Mouse (Mus musculus): ENCODE results near the gene Arrb1. TPM values are rescaled to one million over a fixed set of nuclear protein-coding genes. Genes with fewer than 3 reads are reported as not detected.

Arrb1 gene
- polyA plus RNA-seq, 1 experiment from 2014 or later, result 5.3 TPM

DNA sequence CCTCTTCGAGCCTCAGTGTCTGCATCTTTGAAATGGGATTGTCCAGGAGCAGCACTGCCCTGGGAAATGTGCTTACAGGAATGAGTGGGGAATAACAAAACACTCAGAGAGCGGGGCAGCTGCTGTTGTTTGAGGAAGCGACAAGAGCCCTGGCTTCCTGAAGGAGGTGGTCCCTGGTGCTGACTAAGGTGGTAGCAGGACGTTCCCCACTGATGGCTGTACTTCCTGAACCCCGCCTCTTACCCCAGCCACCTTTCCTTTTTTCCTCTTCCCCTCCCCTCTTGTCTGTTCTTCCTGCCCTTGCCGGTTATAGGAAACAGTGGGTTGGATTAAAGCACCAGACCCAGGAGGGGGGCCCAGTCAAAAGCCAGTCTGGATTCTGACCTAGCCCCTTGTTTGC, 45.0 kb downstream of the Arrb1 start:
- Histone ChIP-seq H3K4me2 (ENCODE audit: low read depth) (no peak overlapping the region; the same call in 1 of the 2 replicates), H3K9me3 (ENCODE audit: control insufficient read depth, low read length) (no peaks in the 10 kb centered on the region), H3K4me3 (ENCODE audit: low read depth, low read length) (no peak overlapping the region), H3K4me1 (ENCODE audit: control insufficient read depth, insufficient read depth, low read length) (peaks cover 13% of the 10 kb centered on the region), H3K36me3 (ENCODE audit: control insufficient read depth, insufficient read depth, low read length) (peaks cover under 1% of the 10 kb centered on the region; the same call in 1 of the 2 replicates), H3K9ac (ENCODE audit: low read length) (no peak overlapping the region), H3K27ac (ENCODE audit: low read depth, low read length) (no peak overlapping the region), H3K27me3 (ENCODE audit: control insufficient read depth, insufficient read depth, low read length) (no peaks in the 10 kb centered on the region)
- ATAC-seq (ENCODE audit: insufficient read depth, low FRiP score, low TSS enrichment) (no peak), DNase-seq (ENCODE audit: low spot score) (no peak)
- 42% methylated on average over 6 of the region's 6 CpGs for WGBS

DNA sequence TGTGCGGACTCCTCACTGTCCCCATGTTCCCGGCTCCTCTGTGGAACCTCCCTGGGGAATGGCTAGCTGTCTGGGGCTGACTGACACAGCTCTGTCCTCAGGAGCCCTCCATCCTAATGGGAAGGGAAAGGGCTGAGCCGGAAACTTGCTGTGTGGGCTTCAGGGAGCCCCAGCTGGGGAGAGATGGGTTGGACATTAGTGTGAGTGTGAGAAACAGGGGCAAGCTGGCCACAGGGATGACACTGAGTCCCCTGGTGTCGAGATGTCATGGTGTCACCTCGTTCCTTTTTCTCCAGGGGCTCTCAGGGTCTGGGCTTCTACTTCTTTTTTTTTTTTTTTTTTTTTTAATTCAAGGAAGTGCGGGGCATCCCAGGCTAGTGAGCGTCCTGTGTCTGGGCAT, 47.0 kb downstream of the Arrb1 start:
- no peaks in the 10 kb centered on the region for H3K27me3 ChIP-seq (ENCODE audit: control insufficient read depth, insufficient read depth, low read length)
- H3K4me2 ChIP-seq (ENCODE audit: low read depth), result no peak overlapping the region
- no peaks in the 10 kb centered on the region for H3K9me3 ChIP-seq (ENCODE audit: control insufficient read depth, low read length)
- WGBS, result 55% methylated on average over 7 of the region's 7 CpGs
- peaks cover 17% of the 10 kb centered on the region for H3K4me1 ChIP-seq (ENCODE audit: control insufficient read depth, insufficient read depth, low read length)
- peaks cover 2% of the 10 kb centered on the region; the same call in 1 of the 2 replicates for H3K36me3 ChIP-seq (ENCODE audit: control insufficient read depth, insufficient read depth, low read length)
- H3K27ac ChIP-seq (ENCODE audit: low read depth, low read length), result 0 out of 2 replicates have a peak overlapping the region, but pooled peaks have one; percentile 27
- H3K4me3 ChIP-seq (ENCODE audit: low read depth, low read length), result no peak overlapping the region
- no peak for DNase-seq (ENCODE audit: low spot score)
- ATAC-seq (ENCODE audit: insufficient read depth, low FRiP score, low TSS enrichment), result no peak
- no peak overlapping the region; the same call in none of the 2 replicates for H3K9ac ChIP-seq (ENCODE audit: low read length)

DNA sequence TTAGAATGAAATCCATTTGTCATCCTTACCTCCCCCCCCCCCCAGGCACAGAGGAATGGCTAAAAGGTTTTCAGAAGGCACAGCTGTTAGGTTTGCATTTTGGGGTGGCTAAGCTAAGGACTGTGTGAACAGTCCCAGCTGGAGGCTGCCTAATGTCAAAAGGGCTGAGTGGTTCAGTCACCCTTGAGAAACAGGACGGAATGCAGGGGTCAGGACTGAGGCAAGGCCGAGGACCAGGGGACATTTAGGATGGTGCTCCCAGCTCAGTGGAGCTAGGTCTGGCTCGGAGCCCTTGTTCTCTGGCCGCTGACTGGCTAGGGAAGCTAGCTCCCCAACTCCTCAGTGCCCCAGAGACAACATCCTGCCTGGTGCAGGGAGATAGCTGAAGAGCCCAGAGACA, 47.6 kb downstream of the Arrb1 start:
- Histone ChIP-seq H3K4me1 (ENCODE audit: control insufficient read depth, insufficient read depth, low read length) (peaks cover 19% of the 10 kb centered on the region), H3K27ac (ENCODE audit: low read depth, low read length) (0 out of 2 replicates have a peak overlapping the region, but pooled peaks have one; percentile 39), H3K27me3 (ENCODE audit: control insufficient read depth, insufficient read depth, low read length) (no peaks in the 10 kb centered on the region), H3K9me3 (ENCODE audit: control insufficient read depth, low read length) (no peaks in the 10 kb centered on the region), H3K9ac (ENCODE audit: low read length) (0 out of 2 replicates have a peak overlapping the region, but pooled peaks have one; percentile 22), H3K4me3 (ENCODE audit: low read depth, low read length) (no peak overlapping the region), H3K36me3 (ENCODE audit: control insufficient read depth, insufficient read depth, low read length) (peaks cover 2% of the 10 kb centered on the region; the same call in 1 of the 2 replicates), H3K4me2 (ENCODE audit: low read depth) (no peak overlapping the region)
- ATAC-seq (ENCODE audit: insufficient read depth, low FRiP score, low TSS enrichment), result no peak
- 32% methylated on average over 4 of the region's 4 CpGs for WGBS
- no peak for DNase-seq (ENCODE audit: low spot score)

DNA sequence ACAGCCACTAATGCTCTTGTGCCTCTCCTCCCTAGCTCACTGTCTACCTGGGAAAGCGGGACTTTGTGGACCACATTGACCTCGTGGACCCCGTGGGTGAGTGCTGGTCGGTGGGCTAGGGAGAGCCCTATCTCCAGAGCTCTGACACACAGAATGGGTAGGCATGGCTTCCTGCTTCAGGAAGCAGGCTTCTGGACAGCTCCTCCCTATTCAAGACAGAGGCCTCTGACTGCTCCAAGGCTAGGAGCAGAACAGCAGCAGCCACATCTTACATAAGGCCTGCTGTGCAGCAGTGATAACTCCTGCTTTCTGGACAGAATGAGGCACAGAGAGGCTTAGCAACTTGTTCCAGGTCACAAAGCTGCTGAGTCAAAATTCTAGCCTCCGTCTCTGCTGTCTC, 48.4 kb downstream of the Arrb1 start:
- 93% methylated on average over 5 of the region's 5 CpGs for WGBS
- Histone ChIP-seq H3K9me3 (ENCODE audit: control insufficient read depth, low read length) (no peaks in the 10 kb centered on the region), H3K9ac (ENCODE audit: low read length) (no peak overlapping the region), H3K4me2 (ENCODE audit: low read depth) (no peak overlapping the region), H3K4me3 (ENCODE audit: low read depth, low read length) (no peak overlapping the region), H3K27me3 (ENCODE audit: control insufficient read depth, insufficient read depth, low read length) (no peaks in the 10 kb centered on the region), H3K27ac (ENCODE audit: low read depth, low read length) (no peak overlapping the region), H3K4me1 (ENCODE audit: control insufficient read depth, insufficient read depth, low read length) (peaks cover 19% of the 10 kb centered on the region), H3K36me3 (ENCODE audit: control insufficient read depth, insufficient read depth, low read length) (peaks cover 2% of the 10 kb centered on the region; the same call in 1 of the 2 replicates)
- DNase-seq (ENCODE audit: low spot score) (no peak), ATAC-seq (ENCODE audit: insufficient read depth, low FRiP score, low TSS enrichment) (no peak)

- no peak for DNase-seq (ENCODE audit: low spot score)
- WGBS, result 92% methylated on average over 7 of the region's 8 CpGs
- Histone ChIP-seq H3K4me1 (ENCODE audit: control insufficient read depth, insufficient read depth, low read length) (peaks cover 18% of the 10 kb centered on the region), H3K27ac (ENCODE audit: low read depth, low read length) (no peak overlapping the region), H3K4me3 (ENCODE audit: low read depth, low read length) (no peak overlapping the region), H3K27me3 (ENCODE audit: control insufficient read depth, insufficient read depth, low read length) (no peaks in the 10 kb centered on the region), H3K9me3 (ENCODE audit: control insufficient read depth, low read length) (no peaks in the 10 kb centered on the region), H3K36me3 (ENCODE audit: control insufficient read depth, insufficient read depth, low read length) (peaks cover 2% of the 10 kb centered on the region; the same call in 1 of the 2 replicates), H3K4me2 (ENCODE audit: low read depth) (no peak overlapping the region), H3K9ac (ENCODE audit: low read length) (no peak overlapping the region)
- no peak for ATAC-seq (ENCODE audit: insufficient read depth, low FRiP score, low TSS enrichment)
Observed at GRCm38 (mm10) chr7:99585976-99586375, 50.7 kb downstream of the Arrb1 start.

- WGBS, result 15% methylated on average over 3 of the region's 3 CpGs
- peak; percentile 27; the same call in 1 of the 2 replicates for ATAC-seq (ENCODE audit: insufficient read depth, low FRiP score, low TSS enrichment)
- peak; percentile 75 for DNase-seq (ENCODE audit: low spot score)
- peaks cover 4% of the 10 kb centered on the region; the same call in 1 of the 2 replicates for H3K36me3 ChIP-seq (ENCODE audit: control insufficient read depth, insufficient read depth, low read length)
- H3K9ac ChIP-seq (ENCODE audit: low read length), result no peak overlapping the region
- no peak overlapping the region for H3K4me2 ChIP-seq (ENCODE audit: low read depth)
- peaks cover 6% of the 10 kb centered on the region for H3K4me1 ChIP-seq (ENCODE audit: control insufficient read depth, insufficient read depth, low read length)
- H3K9me3 ChIP-seq (ENCODE audit: control insufficient read depth, low read length), result no peaks in the 10 kb centered on the region
- H3K27me3 ChIP-seq (ENCODE audit: control insufficient read depth, insufficient read depth, low read length), result no peaks in the 10 kb centered on the region
- H3K27ac ChIP-seq (ENCODE audit: low read depth, low read length), result no peak overlapping the region
- H3K4me3 ChIP-seq (ENCODE audit: low read depth, low read length), result no peak overlapping the region
Observed at GRCm38 (mm10) chr7:99590064-99590463, 54.8 kb downstream of the Arrb1 start.

- no peak for DNase-seq (ENCODE audit: low spot score)
- no peak overlapping the region for H3K27ac ChIP-seq (ENCODE audit: low read depth, low read length)
- ATAC-seq (ENCODE audit: insufficient read depth, low FRiP score, low TSS enrichment), result no peak
- no peak overlapping the region for H3K4me3 ChIP-seq (ENCODE audit: low read depth, low read length)
- no peaks in the 10 kb centered on the region for H3K9me3 ChIP-seq (ENCODE audit: control insufficient read depth, low read length)
- WGBS, result 53% methylated on average over 5 of the region's 5 CpGs
- H3K27me3 ChIP-seq (ENCODE audit: control insufficient read depth, insufficient read depth, low read length), result no peaks in the 10 kb centered on the region
- no peak overlapping the region for H3K4me2 ChIP-seq (ENCODE audit: low read depth)
- H3K9ac ChIP-seq (ENCODE audit: low read length), result no peak overlapping the region
- 0 out of 2 replicates have a peak, but pooled peaks cover 2% of the 10 kb centered on the region for H3K36me3 ChIP-seq (ENCODE audit: control insufficient read depth, insufficient read depth, low read length)
- H3K4me1 ChIP-seq (ENCODE audit: control insufficient read depth, insufficient read depth, low read length), result peaks cover 6% of the 10 kb centered on the region
Observed at GRCm38 (mm10) chr7:99590646-99591045, 55.4 kb downstream of the Arrb1 start.

GRCm38 (mm10) chr7:99592669-99593068, 57.4 kb downstream of the Arrb1 start:
- Histone ChIP-seq H3K36me3 (ENCODE audit: control insufficient read depth, insufficient read depth, low read length) (0 out of 2 replicates have a peak, but pooled peaks cover 2% of the 10 kb centered on the region), H3K4me1 (ENCODE audit: control insufficient read depth, insufficient read depth, low read length) (no peaks in the 10 kb centered on the region; the same call in 1 of the 2 replicates), H3K9me3 (ENCODE audit: control insufficient read depth, low read length) (no peaks in the 10 kb centered on the region), H3K9ac (ENCODE audit: low read length) (no peak overlapping the region), H3K4me3 (ENCODE audit: low read depth, low read length) (no peak overlapping the region), H3K27ac (ENCODE audit: low read depth, low read length) (no peak overlapping the region), H3K4me2 (ENCODE audit: low read depth) (no peak overlapping the region), H3K27me3 (ENCODE audit: control insufficient read depth, insufficient read depth, low read length) (no peaks in the 10 kb centered on the region)
- no peak for ATAC-seq (ENCODE audit: insufficient read depth, low FRiP score, low TSS enrichment)
- WGBS, result 83% methylated on average over 3 of the region's 3 CpGs
- DNase-seq (ENCODE audit: low spot score), result no peak

All from neural tube, embryonic 11.5 days (tissue).